Mouse (Mus musculus) liver, adult 2 months (tissue): ENCODE data around the gene Rab19.

ENCODE experiments used
- CTCF ChIP-seq: fragments of 200-500 bp; IDR thresholded peaks from 2 replicates; pipeline ENCODE4 v1.5.1; 2011; ENCODE audit warnings: low read depth, low read length, control low read depth
- POLR2A ChIP-seq: fragments of 200-500 bp; IDR thresholded peaks from 2 replicates; pipeline ENCODE4 v1.6.1; 2011; ENCODE audit warnings: low read length, control low read depth; ENCODE audit not compliant: insufficient read depth; ENCODE audit errors: extremely low read depth

GRCm38 (mm10) chr6:39395916-39396315, 14.9 kb downstream of the Rab19 start:
- TF ChIP-seq POLR2A = no peak
- TF ChIP-seq CTCF = no peak
